Mouse (Mus musculus): ENCODE measurements around the gene Olfr1140. TPM values are rescaled to one million over a fixed set of nuclear protein-coding genes. Genes with fewer than 3 reads are reported as not detected.

Gene Olfr1140
- polyA plus RNA-seq (2012): not detected in 2 replicates

DNA sequence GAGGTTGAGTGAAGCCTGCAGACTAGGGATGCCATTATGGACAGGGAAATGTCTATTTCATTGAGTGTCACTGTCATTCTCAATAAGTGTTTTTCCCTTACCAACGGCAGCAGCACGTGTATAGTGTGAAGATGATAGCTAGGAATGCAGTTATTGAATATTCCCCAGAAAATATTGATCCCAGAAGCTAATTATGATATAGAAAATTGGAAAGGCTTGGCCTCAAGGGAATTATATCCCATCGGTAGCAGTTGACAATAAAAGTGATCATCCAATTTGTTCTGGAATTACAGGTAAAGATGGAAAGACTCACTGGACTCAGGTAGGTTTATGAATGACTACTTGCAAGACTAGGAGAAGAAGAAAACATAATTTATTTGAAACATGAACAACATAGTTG lies at the start of gene Olfr1140:
Olfr1140 (plus strand) TSS at position 301 of the 400 bp plus-strand sequence.
- no peak for TF ChIP-seq GATA1 (IDR thresholded peaks at IDR 0.05; ENCODE audit: low read length)

DNA sequence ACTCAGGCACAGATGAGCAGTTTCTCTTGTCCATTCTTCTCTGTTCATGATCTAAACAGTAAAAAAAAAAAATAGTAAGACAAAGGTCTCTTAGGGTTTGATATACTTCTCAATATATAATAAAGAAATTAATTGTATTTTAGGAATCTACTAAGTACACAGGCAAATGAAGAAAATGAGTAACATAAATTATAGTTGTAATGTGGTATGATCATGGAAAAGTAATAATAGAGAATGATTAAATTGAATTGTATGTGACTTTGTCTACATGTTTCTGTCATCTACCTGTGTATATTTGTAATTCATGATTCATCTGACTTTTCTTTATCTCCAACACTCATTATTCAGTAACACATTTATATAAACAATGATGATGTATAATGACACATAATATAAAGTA lies 49.7 kb upstream of the Olfr1140 start, which contains the start of gene Olfr1136:
Olfr1136 (minus strand) TSS at position 101 of the 400 bp plus-strand sequence.
- no peak for TF ChIP-seq GATA1 (IDR thresholded peaks at IDR 0.05; ENCODE audit: low read length)

DNA sequence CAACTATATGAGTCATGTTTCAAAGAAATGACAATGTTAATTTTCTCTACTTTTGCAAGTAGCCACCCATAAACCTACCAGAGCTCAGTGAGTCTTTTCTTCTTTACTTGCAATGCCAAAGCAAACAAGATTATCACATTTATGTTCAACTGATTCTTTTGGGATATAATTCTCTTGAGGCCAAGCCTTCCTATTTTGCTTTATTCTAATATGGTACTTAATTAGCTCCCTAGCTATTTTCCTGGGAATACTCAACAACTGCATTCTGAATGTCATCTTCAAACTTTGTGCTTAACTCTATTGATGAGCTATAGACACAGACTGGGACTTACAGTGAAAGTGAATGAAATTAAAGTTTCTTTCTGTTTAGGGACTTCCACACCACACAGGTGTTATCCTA lies 30.5 kb upstream of the Olfr1140 start, which contains the start of gene Olfr1137:
Olfr1137 (minus strand) TSS at position 101 of the 400 bp plus-strand sequence.
- no peak for TF ChIP-seq GATA1 (IDR thresholded peaks at IDR 0.05; ENCODE audit: low read length)

DNA sequence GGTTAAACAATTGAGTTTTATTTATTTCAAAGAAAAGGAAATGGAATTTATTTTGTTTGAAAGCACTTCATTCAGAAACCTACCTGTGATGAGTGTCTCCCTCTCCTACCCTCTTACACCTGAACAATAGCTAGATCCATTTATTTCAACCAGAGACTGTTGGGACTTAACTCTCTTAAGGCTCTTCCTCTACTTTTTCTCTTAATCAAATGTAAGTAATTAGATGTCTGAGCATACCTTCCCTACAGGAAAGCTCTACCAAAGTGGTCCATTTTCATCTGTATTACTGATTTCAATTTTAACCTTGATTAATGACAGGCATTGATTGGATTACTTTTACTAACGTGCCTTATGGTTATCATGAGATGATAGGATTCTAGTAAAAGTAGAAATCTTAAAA lies 3.7 kb upstream of the Olfr1140 start, which contains the start of gene Olfr1138:
Olfr1138 (minus strand) TSS at position 101 of the 400 bp plus-strand sequence.
- no peak for TF ChIP-seq GATA1 (IDR thresholded peaks at IDR 0.05; ENCODE audit: low read length)

DNA sequence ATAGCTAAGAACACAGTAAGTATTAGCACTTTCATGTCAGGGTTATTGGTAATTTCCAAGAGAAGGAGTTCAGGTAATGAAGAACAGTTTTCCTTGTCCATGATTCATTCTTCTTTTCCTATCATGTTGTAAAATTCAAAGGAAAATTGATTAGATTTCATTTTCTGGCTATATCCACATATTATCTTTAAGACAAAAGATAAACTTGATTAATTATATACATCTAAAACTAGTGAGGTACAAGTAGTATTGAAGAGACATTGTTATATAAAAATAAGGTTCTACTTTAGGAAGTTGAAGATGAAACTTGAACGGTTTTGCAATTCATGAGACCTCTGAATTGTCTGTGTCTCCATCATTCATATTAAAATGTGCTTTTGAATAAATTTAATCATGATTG lies 10.3 kb downstream of the Olfr1140 start, which contains the start of gene Olfr1141:
Olfr1141 (minus strand) TSS at position 101 of the 400 bp plus-strand sequence.
- no peak for TF ChIP-seq GATA1 (IDR thresholded peaks at IDR 0.05; ENCODE audit: low read length)

DNA sequence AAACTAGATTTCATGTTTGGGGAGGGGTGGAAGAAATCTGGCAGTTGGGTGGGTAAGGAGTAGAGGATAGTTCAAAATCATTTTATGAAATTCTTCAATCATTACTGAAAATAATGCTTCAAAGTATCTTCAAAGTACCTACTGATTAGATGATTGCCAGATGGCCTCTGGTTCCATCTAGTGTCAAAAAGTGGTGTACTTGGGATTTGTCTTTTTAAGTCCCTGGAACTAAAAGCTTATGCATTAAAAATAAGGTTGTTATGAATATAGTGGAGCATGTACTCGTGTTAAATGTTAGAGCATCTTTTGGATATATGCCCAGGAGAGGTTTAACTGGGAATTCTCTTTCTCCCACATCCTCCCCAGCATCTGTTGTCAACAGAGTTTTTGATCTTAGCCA lies 32.6 kb downstream of the Olfr1140 start:
- no peak for TF ChIP-seq GATA1 (IDR thresholded peaks at IDR 0.05; ENCODE audit: low read length)

DNA sequence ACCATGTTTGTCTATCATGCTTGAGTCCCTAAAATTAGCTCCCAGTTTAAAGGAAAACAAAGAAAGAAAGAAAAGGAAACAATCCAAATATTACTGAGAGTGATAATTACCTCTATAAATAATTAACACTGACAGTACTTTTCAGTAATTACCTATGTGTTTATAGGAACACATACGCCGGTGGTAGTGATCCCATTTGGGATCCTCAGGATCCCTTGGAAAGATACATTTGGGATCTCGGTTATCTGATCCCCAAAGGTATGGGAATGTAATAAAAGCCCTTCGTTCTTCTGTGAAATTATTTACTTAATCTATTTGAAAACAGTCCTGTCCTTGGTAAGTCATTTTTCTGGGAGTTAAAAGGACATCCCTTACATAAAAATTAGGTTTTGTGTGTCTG lies 35.6 kb downstream of the Olfr1140 start, which contains the start of gene Olfr152:
Olfr152 (plus strand) TSS at position 301 of the 400 bp plus-strand sequence.
- no peak for TF ChIP-seq GATA1 (IDR thresholded peaks at IDR 0.05; ENCODE audit: low read length)

Other genes with a start within 250 kb of the Olfr1140 start
- gene Pramel7, start 246.7 kb upstream of the Olfr1140 start, polyA plus RNA-seq (2012): not detected in 2 replicates
- gene Pramel6, start 237.2 kb upstream of the Olfr1140 start, polyA plus RNA-seq (2012): not detected in 2 replicates
- gene Olfr153, start 212.0 kb upstream of the Olfr1140 start, polyA plus RNA-seq (2012): not detected in 2 replicates
- gene Olfr1128, start 198.2 kb upstream of the Olfr1140 start, polyA plus RNA-seq (2012): not detected in 2 replicates
- not detected in 2 replicates for gene Olfr1129, start 169.8 kb upstream of the Olfr1140 start, polyA plus RNA-seq (2012)
- gene Olfr1130, start 137.5 kb upstream of the Olfr1140 start, polyA plus RNA-seq (2012): not detected in 2 replicates
- gene Olfr1131, start 116.6 kb upstream of the Olfr1140 start, polyA plus RNA-seq (2012): not detected in 2 replicates
- not detected in 2 replicates for gene Olfr1132, start 106.2 kb upstream of the Olfr1140 start, polyA plus RNA-seq (2012)
- not detected in 2 replicates for gene Olfr1133, start 96.4 kb upstream of the Olfr1140 start, polyA plus RNA-seq (2012)
- not detected in 2 replicates for gene Olfr1134, start 85.3 kb upstream of the Olfr1140 start, polyA plus RNA-seq (2012)
- not detected in 2 replicates for gene Olfr1135, start 70.1 kb upstream of the Olfr1140 start, polyA plus RNA-seq (2012)
- gene Olfr1136, start 49.8 kb upstream of the Olfr1140 start, polyA plus RNA-seq (2012): not detected in 2 replicates
- not detected in 2 replicates for gene Olfr1137, start 30.6 kb upstream of the Olfr1140 start, polyA plus RNA-seq (2012)
- not detected in 2 replicates for gene Olfr1138, start 3.8 kb upstream of the Olfr1140 start, polyA plus RNA-seq (2012)
- not detected in 2 replicates for gene Olfr1141, start 10.2 kb downstream of the Olfr1140 start, polyA plus RNA-seq (2012)
- not detected in 2 replicates for gene Olfr152, start 35.7 kb downstream of the Olfr1140 start, polyA plus RNA-seq (2012)
- gene Olfr1143, start 56.8 kb downstream of the Olfr1140 start, polyA plus RNA-seq (2012): not detected in 2 replicates
- not detected in 2 replicates for gene Olfr1145, start 66.1 kb downstream of the Olfr1140 start, polyA plus RNA-seq (2012)
- not detected in 2 replicates for gene Olfr1148, start 86.8 kb downstream of the Olfr1140 start, polyA plus RNA-seq (2012)
- not detected in 2 replicates for gene Olfr1150-ps1, start 100.2 kb downstream of the Olfr1140 start, polyA plus RNA-seq (2012)
- gene Olfr1151, start 112.1 kb downstream of the Olfr1140 start, polyA plus RNA-seq (2012): not detected in 2 replicates
- gene Olfr1152, start 122.7 kb downstream of the Olfr1140 start, polyA plus RNA-seq (2012): not detected in 2 replicates
- not detected in 2 replicates for gene Olfr1153, start 151.2 kb downstream of the Olfr1140 start, polyA plus RNA-seq (2012)
- gene Olfr1154, start 161.4 kb downstream of the Olfr1140 start, polyA plus RNA-seq (2012): not detected in 2 replicates
- gene Olfr1155, start 201.4 kb downstream of the Olfr1140 start, polyA plus RNA-seq (2012): not detected in 2 replicates
- not detected in 2 replicates for gene Olfr1156, start 209.3 kb downstream of the Olfr1140 start, polyA plus RNA-seq (2012)
- not detected in 2 replicates for gene Olfr1157, start 224.5 kb downstream of the Olfr1140 start, polyA plus RNA-seq (2012)
- gene Olfr74, start 230.9 kb downstream of the Olfr1140 start, polyA plus RNA-seq (2012): not detected in 2 replicates
- gene Olfr1158, start 246.4 kb downstream of the Olfr1140 start, polyA plus RNA-seq (2012): not detected in 2 replicates

Measured in G1E-ER4 (cell line).